Mouse (Mus musculus) bone marrow, adult 2 months (tissue): ENCODE data around the gene Nlrc3.

Experiments
- CTCF ChIP-seq: fragments of 200-500 bp; IDR thresholded peaks from 2 replicates; pipeline ENCODE4 v1.5.1; 2011; ENCODE audit warnings: low read length, control low read depth; ENCODE audit not compliant: control insufficient read depth, insufficient read depth
- POLR2A ChIP-seq: fragments of 200-500 bp; IDR thresholded peaks from 2 replicates; pipeline ENCODE4 v1.6.1; 2011; ENCODE audit warnings: low read depth, mild to moderate bottlenecking, control low read depth, low read length, borderline replicate concordance; ENCODE audit not compliant: control insufficient read depth

GRCm38 (mm10) chr16:3934091-3934490 lies 42.3 kb downstream of the Nlrc3 start:
- TF ChIP-seq CTCF (no peak), POLR2A (no peak)
